Mouse (Mus musculus): ENCODE measurements around the gene 2610528J11Rik.
"Not testable (repeated sequence)": the region's sequence is repeated elsewhere in the genome, so short reads cannot be mapped to it uniquely, and the experiment has no call there.

The 2610528J11Rik gene

GRCm38 (mm10) chr4:118526408-118527334 is at the start of gene 2610528J11Rik:
TSS of gene 2610528J11Rik (plus strand) at chr4:118526999.
- no peak for DNase-seq (ENCODE audit: inconsistent ontology term)

- DNase-seq (ENCODE audit: inconsistent ontology term) = no peak
Measured at GRCm38 (mm10) chr4:118489717-118490132, 37.1 kb upstream of the 2610528J11Rik start, which contains the start of gene Tie1. TSS of gene Tie1 (minus strand) at chr4:118490061.

GRCm38 (mm10) chr4:118490461-118490860 is 36.3 kb upstream of the 2610528J11Rik start:
- no peak for DNase-seq (ENCODE audit: inconsistent ontology term)

- no peak for DNase-seq (ENCODE audit: inconsistent ontology term)
Measured at GRCm38 (mm10) chr4:118500171-118500724, 26.6 kb upstream of the 2610528J11Rik start.

- no peak for DNase-seq (ENCODE audit: inconsistent ontology term)
Measured at GRCm38 (mm10) chr4:118500792-118501191, 26.0 kb upstream of the 2610528J11Rik start.

- no peak for DNase-seq (ENCODE audit: inconsistent ontology term)
Measured at GRCm38 (mm10) chr4:118505551-118505950, 21.2 kb upstream of the 2610528J11Rik start.

- DNase-seq (ENCODE audit: inconsistent ontology term) = not testable (repeated sequence)
Measured at GRCm38 (mm10) chr4:118507171-118507570, 19.6 kb upstream of the 2610528J11Rik start.

- no peak for DNase-seq (ENCODE audit: inconsistent ontology term)
Measured at GRCm38 (mm10) chr4:118509050-118509449, 17.7 kb upstream of the 2610528J11Rik start.

GRCm38 (mm10) chr4:118516699-118517496 is 9.9 kb upstream of the 2610528J11Rik start:
- no peak for DNase-seq (ENCODE audit: inconsistent ontology term)

- DNase-seq (ENCODE audit: inconsistent ontology term) = no peak
Measured at GRCm38 (mm10) chr4:118517497-118518146, 9.2 kb upstream of the 2610528J11Rik start.

GRCm38 (mm10) chr4:118518208-118518607 is 8.6 kb upstream of the 2610528J11Rik start:
- no peak for DNase-seq (ENCODE audit: inconsistent ontology term)

- DNase-seq (ENCODE audit: inconsistent ontology term) = no peak
Measured at GRCm38 (mm10) chr4:118522248-118522647, 4.6 kb upstream of the 2610528J11Rik start.

- no peak for DNase-seq (ENCODE audit: inconsistent ontology term)
Measured at GRCm38 (mm10) chr4:118523976-118524375, 2.8 kb upstream of the 2610528J11Rik start.

- DNase-seq (ENCODE audit: inconsistent ontology term) = no peak
Measured at GRCm38 (mm10) chr4:118525779-118526178, 1.0 kb upstream of the 2610528J11Rik start.

- DNase-seq (ENCODE audit: inconsistent ontology term) = no peak
Measured at GRCm38 (mm10) chr4:118527335-118527681, 509 bp downstream of the 2610528J11Rik start.

GRCm38 (mm10) chr4:118527720-118528119 is 921 bp downstream of the 2610528J11Rik start:
- DNase-seq (ENCODE audit: inconsistent ontology term) = no peak

- no peak for DNase-seq (ENCODE audit: inconsistent ontology term)
Measured at GRCm38 (mm10) chr4:118532663-118533062, 5.9 kb downstream of the 2610528J11Rik start.

GRCm38 (mm10) chr4:118533156-118533555 is 6.4 kb downstream of the 2610528J11Rik start:
- DNase-seq (ENCODE audit: inconsistent ontology term) = no peak

- DNase-seq (ENCODE audit: inconsistent ontology term) = no peak
Measured at GRCm38 (mm10) chr4:118533605-118534004, 6.8 kb downstream of the 2610528J11Rik start.

- DNase-seq (ENCODE audit: inconsistent ontology term) = no peak
Measured at GRCm38 (mm10) chr4:118535610-118536009, 8.8 kb downstream of the 2610528J11Rik start.

- no peak for DNase-seq (ENCODE audit: inconsistent ontology term)
Measured at GRCm38 (mm10) chr4:118537801-118538200, 11.0 kb downstream of the 2610528J11Rik start.

GRCm38 (mm10) chr4:118539904-118540303 is 13.1 kb downstream of the 2610528J11Rik start:
- DNase-seq (ENCODE audit: inconsistent ontology term) = no peak
